ENCODE assay signal across 8 mouse cellular contexts in genomic region chr17:25184961-25185360, GRCm38 (mm10). TPM values are rescaled to one million over a fixed set of nuclear protein-coding genes. Genes with fewer than 3 reads are reported as not detected.
A peak's percentile ranks its signal among the peaks of the same experiment; 100 is the strongest.
DNase-seq lines count a peak whose midpoint lies in the region; ATAC-seq and TF ChIP-seq lines count a peak whose summit lies in the region.

No protein-coding gene starts in this region.

- peak overlapping the region; percentile 65 for H3K4me3 ChIP-seq in kidney, embryonic 15.5 days (replicated peaks)
- peak overlapping the region; percentile 75 for H3K4me3 ChIP-seq in bone marrow, adult 2 months (replicated peaks; ENCODE audit: control insufficient read depth, low read depth, low read length)
- peak overlapping the region; percentile 92 for H3K4me3 ChIP-seq in hindbrain, embryonic 13.5 days
- peak overlapping the region; percentile 87 for H3K4me3 ChIP-seq in midbrain, embryonic 14.5 days (replicated peaks; ENCODE audit: low read depth, low read length)

- peaks cover 10% of the 10 kb centered on the region for H3K36me3 ChIP-seq in kidney, embryonic 15.5 days
- H3K36me3 ChIP-seq in hindbrain, embryonic 13.5 days: no peaks in the 10 kb centered on the region
- H3K36me3 ChIP-seq in midbrain, embryonic 14.5 days (ENCODE audit: control insufficient read depth, insufficient read depth, low read length): no peaks in the 10 kb centered on the region

- ATAC-seq in kidney, embryonic 15.5 days (replicated peaks; ENCODE audit: low FRiP score): 0 out of 2 replicates have a peak, but pooled peaks have one; percentile 6
- no peak; the same call in 1 of the 2 replicates for ATAC-seq in hindbrain, embryonic 13.5 days (ENCODE audit: low FRiP score)
- no peak; the same call in 1 of the 2 replicates for ATAC-seq in midbrain, embryonic 14.5 days (ENCODE audit: low FRiP score, low TSS enrichment)

- no peak for DNase-seq in kidney, postnatal 4 days
- no peak for DNase-seq in midbrain, embryonic 14.5 days
- no peak for DNase-seq in gastrocnemius, postnatal 14 days
- DNase-seq in testis, postnatal 10 days (ENCODE audit: low spot score): no peak
- no peak for DNase-seq in frontal cortex, adult 2 months (ENCODE audit: extremely low spot score in 1 of 2, low spot score in 1 of 2)

- TF ChIP-seq POLR2A in bone marrow, adult 2 months (IDR thresholded peaks at IDR 0.05; ENCODE audit: borderline replicate concordance, control insufficient read depth, low read depth, low read length): no peak

- WGBS in kidney, embryonic 15.5 days: 8% methylated on average over 17 of the region's 17 CpGs
- 7% methylated on average over 17 of the region's 17 CpGs for WGBS in bone marrow, adult 2 months
- WGBS in hindbrain, embryonic 13.5 days: 7% methylated on average over 17 of the region's 17 CpGs
- 11% methylated on average over 17 of the region's 17 CpGs for WGBS in midbrain, embryonic 14.5 days

- H3K27ac ChIP-seq in kidney, embryonic 15.5 days: peak overlapping the region; percentile 97
- no peak overlapping the region for H3K27ac ChIP-seq in bone marrow, adult 2 months (ENCODE audit: control insufficient read depth, insufficient read depth, low read depth, low read length, poor library complexity)
- H3K27ac ChIP-seq in hindbrain, embryonic 13.5 days: peak overlapping the region; percentile 60
- H3K27ac ChIP-seq in midbrain, embryonic 14.5 days (replicated peaks; ENCODE audit: low read depth, low read length): peak overlapping the region; percentile 93; the same call in 1 of the 2 replicates

- intact Hi-C loops in gastrocnemius, postnatal 14 days (cut with DNase I; ENCODE audit: low total_unique reads): loop anchor here (5.0 to 10.0 kb wide), 2 partner anchors 48 to 80 kb away; no protein-coding TSS in a partner anchor

- H3K9ac ChIP-seq in kidney, embryonic 15.5 days: peak overlapping the region; percentile 74
- peak overlapping the region; percentile 89 for H3K9ac ChIP-seq in hindbrain, embryonic 13.5 days
- peak overlapping the region; percentile 89 for H3K9ac ChIP-seq in midbrain, embryonic 14.5 days (replicated peaks; ENCODE audit: low read length)

- H3K9me3 ChIP-seq in kidney, embryonic 15.5 days (replicated peaks): no peaks in the 10 kb centered on the region
- no peaks in the 10 kb centered on the region for H3K9me3 ChIP-seq in hindbrain, embryonic 13.5 days
- no peaks in the 10 kb centered on the region for H3K9me3 ChIP-seq in midbrain, embryonic 14.5 days (ENCODE audit: control insufficient read depth, low read length)

- peaks cover 39% of the 10 kb centered on the region for H3K4me1 ChIP-seq in kidney, embryonic 15.5 days
- peaks cover 3% of the 10 kb centered on the region for H3K4me1 ChIP-seq in bone marrow, adult 2 months (ENCODE audit: control insufficient read depth, insufficient read depth, low read length)
- peaks cover 38% of the 10 kb centered on the region for H3K4me1 ChIP-seq in hindbrain, embryonic 13.5 days (replicated peaks)
- H3K4me1 ChIP-seq in midbrain, embryonic 14.5 days (ENCODE audit: control insufficient read depth, insufficient read depth, low read length): peaks cover 27% of the 10 kb centered on the region

- no peak for TF ChIP-seq CTCF in bone marrow, adult 2 months (IDR thresholded peaks at IDR 0.05; ENCODE audit: control insufficient read depth, insufficient read depth, low read length)

- H3K27me3 ChIP-seq in kidney, embryonic 15.5 days: 0 out of 2 replicates have a peak, but pooled peaks cover 17% of the 10 kb centered on the region
- H3K27me3 ChIP-seq in hindbrain, embryonic 13.5 days: peaks cover 20% of the 10 kb centered on the region
- H3K27me3 ChIP-seq in midbrain, embryonic 14.5 days (ENCODE audit: control insufficient read depth, insufficient read depth, low read length): no peaks in the 10 kb centered on the region

- H3K4me2 ChIP-seq in kidney, embryonic 15.5 days: peak overlapping the region; percentile 95
- H3K4me2 ChIP-seq in hindbrain, embryonic 13.5 days: peak overlapping the region; percentile 100
- peak overlapping the region; percentile 99 for H3K4me2 ChIP-seq in midbrain, embryonic 14.5 days (ENCODE audit: low read length)

RNA-seq across cellular contexts. Expression of gene BC003965, which starts 0.6 kb away (rescaled TPM):
- polyA plus RNA-seq in kidney, embryonic 15.5 days (2015; fragmentation: Nextera tagmentation; extraction: Ambion mirVana): 33.0 and 35.0 TPM in 2 replicates
- 13.1 and 19.4 TPM in 2 replicates for polyA plus RNA-seq in bone marrow, adult 2 months (2011; ENCODE audit: insufficient read depth, insufficient read length, low replicate concordance, missing spikeins)
- 33.1 and 35.0 TPM in 2 replicates for polyA plus RNA-seq in hindbrain, embryonic 13.5 days (2015; fragmentation: Nextera tagmentation; extraction: Ambion mirVana)
- polyA plus RNA-seq in midbrain, embryonic 14.5 days (2014; fragmentation: Nextera tagmentation; extraction: Ambion mirVana): 33.6 and 34.3 TPM in 2 replicates
- 10 to 100 TPM; 13.0 to 13.1 TPM for total RNA-seq in gastrocnemius, postnatal 14 days (2021)
- polyA plus RNA-seq in frontal cortex, adult 2 months (2012; rRNA removed): 21.9 and 23.4 TPM in 2 replicates

RNA-seq across cellular contexts. Expression of gene Unkl, which starts 3.2 kb away (rescaled TPM):
- 9.0 and 10.5 TPM in 2 replicates for polyA plus RNA-seq in kidney, embryonic 15.5 days (2015; fragmentation: Nextera tagmentation; extraction: Ambion mirVana)
- 9.5 and 29.1 TPM in 2 replicates for polyA plus RNA-seq in bone marrow, adult 2 months (2011; ENCODE audit: insufficient read depth, insufficient read length, low replicate concordance, missing spikeins)
- polyA plus RNA-seq in hindbrain, embryonic 13.5 days (2015; fragmentation: Nextera tagmentation; extraction: Ambion mirVana): 11.3 and 11.9 TPM in 2 replicates
- 9.2 and 9.5 TPM in 2 replicates for polyA plus RNA-seq in midbrain, embryonic 14.5 days (2014; fragmentation: Nextera tagmentation; extraction: Ambion mirVana)
- total RNA-seq in gastrocnemius, postnatal 14 days (2021): 1 to 10 TPM; 4.6 to 4.8 TPM
- 41.1 and 42.1 TPM in 2 replicates for polyA plus RNA-seq in frontal cortex, adult 2 months (2012; rRNA removed)

RNA-seq across cellular contexts. Expression of gene Gm38655, which starts 9.7 kb away (rescaled TPM):
- polyA plus RNA-seq in kidney, embryonic 15.5 days (2015; fragmentation: Nextera tagmentation; extraction: Ambion mirVana): not detected in 2 replicates
- polyA plus RNA-seq in bone marrow, adult 2 months (2011; ENCODE audit: insufficient read depth, insufficient read length, low replicate concordance, missing spikeins): not detected in 2 replicates
- polyA plus RNA-seq in hindbrain, embryonic 13.5 days (2015; fragmentation: Nextera tagmentation; extraction: Ambion mirVana): not detected in 2 replicates
- not detected in 2 replicates for polyA plus RNA-seq in midbrain, embryonic 14.5 days (2014; fragmentation: Nextera tagmentation; extraction: Ambion mirVana)
- not detected for total RNA-seq in gastrocnemius, postnatal 14 days (2021)
- not detected in 2 replicates for polyA plus RNA-seq in frontal cortex, adult 2 months (2012; rRNA removed)

RNA-seq across cellular contexts. Expression of gene Ccdc154, which starts 22.7 kb away (rescaled TPM):
- not detected in 2 replicates for polyA plus RNA-seq in kidney, embryonic 15.5 days (2015; fragmentation: Nextera tagmentation; extraction: Ambion mirVana)
- not detected in 2 replicates for polyA plus RNA-seq in bone marrow, adult 2 months (2011; ENCODE audit: insufficient read depth, insufficient read length, low replicate concordance, missing spikeins)
- not detected in 2 replicates for polyA plus RNA-seq in hindbrain, embryonic 13.5 days (2015; fragmentation: Nextera tagmentation; extraction: Ambion mirVana)
- polyA plus RNA-seq in midbrain, embryonic 14.5 days (2014; fragmentation: Nextera tagmentation; extraction: Ambion mirVana): not detected in 2 replicates
- not detected for total RNA-seq in gastrocnemius, postnatal 14 days (2021)
- polyA plus RNA-seq in frontal cortex, adult 2 months (2012; rRNA removed): 0.04 TPM in 1 of 2 replicates, not detected in the other

RNA-seq across cellular contexts. Expression of gene Clcn7, which starts 51.8 kb away (rescaled TPM):
- 20.7 and 24.6 TPM in 2 replicates for polyA plus RNA-seq in kidney, embryonic 15.5 days (2015; fragmentation: Nextera tagmentation; extraction: Ambion mirVana)
- polyA plus RNA-seq in bone marrow, adult 2 months (2011; ENCODE audit: insufficient read depth, insufficient read length, low replicate concordance, missing spikeins): 17.0 and 21.9 TPM in 2 replicates
- polyA plus RNA-seq in hindbrain, embryonic 13.5 days (2015; fragmentation: Nextera tagmentation; extraction: Ambion mirVana): 24.9 and 30.4 TPM in 2 replicates
- 26.3 and 29.9 TPM in 2 replicates for polyA plus RNA-seq in midbrain, embryonic 14.5 days (2014; fragmentation: Nextera tagmentation; extraction: Ambion mirVana)
- 10 to 100 TPM; 14.3 to 15.5 TPM for total RNA-seq in gastrocnemius, postnatal 14 days (2021)
- polyA plus RNA-seq in frontal cortex, adult 2 months (2012; rRNA removed): 45.6 and 51.4 TPM in 2 replicates
